Mouse (Mus musculus) ES-E14 (cell line): Measurements from ENCODE around the gene Dhx38. TPM values are rescaled to one million over a fixed set of nuclear protein-coding genes. Genes with fewer than 3 reads are reported as not detected.

ENCODE experiments used
- DNase-seq: peaks from one replicate; pipeline ENCODE4 v3.0.0-alpha.2; 2013; ENCODE audit warnings: low read depth, low spot score
- H3K27ac ChIP-seq: 2 replicates; pipeline ENCODE4 v1.5.1; 2012; ENCODE audit warnings: low read depth, mild to moderate bottlenecking, low read length, moderate library complexity, mixed read lengths; ENCODE audit not compliant: poor library complexity, insufficient read depth, severe bottlenecking
- H3K36me3 ChIP-seq: 2 replicates; pipeline ENCODE4 v1.6.1; 2012; ENCODE audit warnings: mild to moderate bottlenecking, low read length, moderate library complexity, mixed read lengths; ENCODE audit not compliant: control insufficient read depth, poor library complexity, insufficient read depth, severe bottlenecking
- H3K4me1 ChIP-seq, 2 experiments: fragments of 150-350 bp in 1 of 2; sonication (generic) in 1 of 2; 2 replicates each; pipeline ENCODE4 v1.6.1; 2012; ENCODE audit warnings: low read length in 2 of 2, mild to moderate bottlenecking in 1 of 2, mixed read lengths in 1 of 2; ENCODE audit not compliant: control insufficient read depth in 2 of 2, insufficient read depth in 2 of 2, poor library complexity in 1 of 2
- H3K4me3 ChIP-seq, 2 experiments: fragments of 150-350 bp in 1 of 2; sonication (generic) in 1 of 2; 2 replicates each; pipeline ENCODE4 v1.5.1; 2012; ENCODE audit warnings: low read length in 2 of 2, low read depth in 1 of 2, mild to moderate bottlenecking in 1 of 2, mixed read lengths in 1 of 2; ENCODE audit not compliant: insufficient read depth in 1 of 2, poor library complexity in 1 of 2, severe bottlenecking in 1 of 2
- H3K9ac ChIP-seq: 2 replicates; pipeline ENCODE4 v1.6.1; 2012; ENCODE audit warnings: low read depth, mild to moderate bottlenecking, low read length, mixed read lengths; ENCODE audit not compliant: poor library complexity, insufficient read depth, severe bottlenecking
- H3K9me3 ChIP-seq: fragments of 150-350 bp; sonication (generic); 2 replicates; pipeline ENCODE4 v1.6.1; 2012; ENCODE audit warnings: low read depth, mild to moderate bottlenecking, low read length; ENCODE audit not compliant: control insufficient read depth, insufficient read depth
- CHD2 ChIP-seq: IDR thresholded peaks from 2 replicates; pipeline ENCODE4 v1.6.1; 2014; ENCODE audit warnings: mild to moderate bottlenecking, low read depth, low read length, inconsistent platforms
- HCFC1 ChIP-seq: IDR thresholded peaks from 2 replicates; pipeline ENCODE4 v1.6.1; 2012; ENCODE audit warnings: low read length, inconsistent platforms, borderline replicate concordance; ENCODE audit not compliant: insufficient read depth
- MAFK ChIP-seq: IDR thresholded peaks from 2 replicates; pipeline ENCODE4 v1.6.1; 2014; ENCODE audit warnings: mild to moderate bottlenecking, low read depth, low read length, inconsistent platforms; ENCODE audit not compliant: insufficient read depth
- ZC3H11A ChIP-seq: IDR thresholded peaks from 2 replicates; pipeline ENCODE4 v1.6.1; 2012; ENCODE audit warnings: low read depth, mild to moderate bottlenecking, inconsistent platforms, low read length, borderline replicate concordance
- ZNF384 ChIP-seq: IDR thresholded peaks from 2 replicates; pipeline ENCODE4 v1.6.1; 2012; ENCODE audit warnings: low read depth, low read length, inconsistent platforms
- in situ Hi-C, 2 experiments: fragments of 600-800 bp; cut with MboI; formaldehyde crosslinking; loops; one replicate each; pipeline ENCODE4 v1.15.1; 2025; ENCODE audit warnings: low sequenced_read_pairs in 2 of 2, inconsistent platforms in 1 of 2; ENCODE audit not compliant: unreplicated experiment in 2 of 2
- total RNA-seq: library from RNA; depleted of rRNA; stranded (reverse); fragments of 300-350 nt; gene quantifications from 2 replicates; pipeline ENCODE4 v1.2.3, GENCODE M21; 2012

Dhx38 gene
- total RNA-seq, 1 experiment = 61.8 TPM

DNA sequence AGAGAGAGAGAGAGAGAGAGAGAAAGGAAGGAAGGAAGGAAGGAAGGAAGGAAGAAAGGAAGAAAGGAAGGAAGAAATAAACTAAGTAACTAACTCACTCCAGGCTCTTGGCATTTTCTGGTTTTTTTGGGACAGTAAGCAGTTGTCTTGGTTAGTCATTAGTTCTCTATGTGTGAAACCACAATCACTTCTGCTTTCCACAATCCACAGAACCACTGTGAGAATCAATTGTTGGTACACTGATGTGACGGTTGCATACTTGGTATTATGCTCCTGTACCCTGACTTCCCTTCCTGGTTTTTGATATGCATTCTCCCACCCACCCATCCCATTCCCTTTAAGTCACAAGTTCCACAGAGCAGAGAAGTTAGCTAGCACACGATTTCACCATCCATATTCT is 1.8 kb downstream of the Dhx38 start:
- in situ Hi-C loops = no loop called here
- no peaks in the 10 kb centered on the region for H3K9me3 ChIP-seq
- DNase-seq = no peak
- peaks cover 1 to 2% of the 10 kb centered on the region in 2 experiments; a peak in 2 of 4 replicates for H3K4me1 ChIP-seq
- no peak overlapping the region for H3K9ac ChIP-seq
- TF ChIP-seq HCFC1 (no peak), ZNF384 (no peak), ZC3H11A (no peak), CHD2 (no peak), MAFK (no peak)
- no peak overlapping the region for H3K4me3 ChIP-seq
- no peak overlapping the region for H3K27ac ChIP-seq
- peaks cover 34% of the 10 kb centered on the region for H3K36me3 ChIP-seq

DNA sequence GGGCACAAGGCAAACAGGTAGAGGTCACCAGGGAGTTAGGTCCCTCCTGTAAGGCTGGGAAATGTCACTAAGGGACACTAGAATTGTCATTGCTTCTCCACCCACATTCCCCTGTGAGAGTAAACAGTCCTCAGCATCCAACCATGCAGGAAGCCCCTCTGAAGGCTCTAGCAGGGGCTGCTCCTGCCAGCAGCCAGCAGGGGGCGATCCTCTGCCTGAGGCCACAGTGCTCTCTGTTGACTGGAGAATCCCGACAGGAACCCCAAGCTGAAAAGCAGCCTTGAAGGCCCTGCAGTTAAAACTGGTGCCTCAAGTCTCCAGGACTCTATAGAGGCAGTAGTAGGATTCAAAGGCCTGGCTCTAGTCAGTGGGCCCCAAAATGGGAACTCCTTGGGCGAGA is 14.0 kb downstream of the Dhx38 start:
- DNase-seq = peak; percentile 45
- no peaks in the 10 kb centered on the region for H3K4me1 ChIP-seq
- no peak for TF ChIP-seq CHD2
- TF ChIP-seq ZNF384 = no peak
- no peak for TF ChIP-seq HCFC1
- no peak for TF ChIP-seq MAFK
- no peak for TF ChIP-seq ZC3H11A
- no peaks in the 10 kb centered on the region for H3K9me3 ChIP-seq
- H3K27ac ChIP-seq = no peak overlapping the region
- in situ Hi-C loops = no loop called here
- H3K9ac ChIP-seq = no peak overlapping the region
- no peak overlapping the region for H3K4me3 ChIP-seq
- peaks cover 84% of the 10 kb centered on the region for H3K36me3 ChIP-seq

DNA sequence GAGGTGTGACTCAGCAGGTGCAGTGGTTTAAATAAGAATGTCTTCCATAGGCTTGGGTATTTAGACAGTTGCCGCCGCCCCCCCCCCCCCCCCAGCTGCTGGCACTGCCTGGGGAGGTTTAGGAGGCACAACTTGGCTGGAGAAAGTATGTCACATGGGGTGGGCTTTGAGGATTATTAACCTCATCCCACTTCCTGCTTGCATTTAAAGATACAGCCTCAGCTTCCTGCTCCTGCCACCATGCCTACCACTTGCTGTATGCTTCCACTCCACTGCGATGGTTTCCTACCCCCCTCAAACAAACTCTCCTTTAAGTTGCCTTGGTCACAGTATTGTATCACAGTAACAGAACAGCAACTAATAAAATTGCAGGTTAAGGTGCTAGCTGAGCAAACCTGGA is 21.6 kb downstream of the Dhx38 start:
- TF ChIP-seq CHD2 (no peak), MAFK (no peak), ZNF384 (no peak), ZC3H11A (no peak), HCFC1 (no peak)
- Histone ChIP-seq H3K4me1 (peaks cover 0 to 10% of the 10 kb centered on the region in 2 experiments; a peak in 1 of 4 replicates), H3K27ac (no peak overlapping the region), H3K9ac (no peak overlapping the region), H3K9me3 (no peaks in the 10 kb centered on the region), H3K4me3 (no peak overlapping the region), H3K36me3 (peaks cover 17% of the 10 kb centered on the region)
- DNase-seq = no peak
- in situ Hi-C loops = no loop called here

DNA sequence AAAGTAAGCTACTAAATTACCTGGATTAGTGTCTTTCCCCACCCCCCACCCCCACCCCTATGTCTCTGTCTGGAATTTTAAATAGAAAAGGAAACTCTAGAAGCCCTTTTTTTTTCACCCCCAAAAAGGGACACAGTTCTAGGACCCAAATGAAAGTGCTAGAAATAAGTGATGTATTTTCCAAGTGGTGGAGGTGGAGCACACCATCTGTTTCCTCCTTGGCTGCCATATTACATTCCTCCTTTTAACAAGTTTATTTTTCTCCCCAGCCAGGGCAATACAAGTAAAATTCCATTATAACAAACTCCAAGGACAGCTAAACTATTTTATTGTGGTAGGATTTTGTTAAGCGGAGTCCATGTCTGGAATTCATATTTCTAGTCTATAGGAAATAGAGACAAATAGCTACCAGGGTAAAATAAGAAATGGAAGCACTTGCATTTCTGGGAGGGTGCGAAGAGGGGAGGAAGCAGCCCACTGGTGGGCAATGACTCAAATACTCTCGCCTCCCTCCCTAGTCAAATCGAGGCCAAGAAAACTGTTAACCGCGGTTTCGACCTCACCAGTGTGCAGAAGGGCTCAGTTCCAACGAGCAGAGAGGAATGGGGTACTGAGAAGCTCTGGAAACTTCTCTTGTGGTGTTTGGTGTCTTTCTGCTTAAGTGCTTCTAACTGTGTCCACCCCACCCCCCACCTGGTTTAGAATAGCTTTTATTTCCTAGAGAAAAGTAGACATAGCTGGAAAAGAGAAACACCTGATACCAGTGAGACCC is 22.7 kb downstream of the Dhx38 start:
- TF ChIP-seq HCFC1 (no peak), MAFK (no peak), ZNF384 (no peak), CHD2 (no peak), ZC3H11A (no peak)
- no peak for DNase-seq
- Histone ChIP-seq H3K4me3 (no peak overlapping the region), H3K9me3 (no peaks in the 10 kb centered on the region), H3K27ac (no peak overlapping the region), H3K36me3 (peaks cover 6% of the 10 kb centered on the region), H3K9ac (no peak overlapping the region), H3K4me1 (peaks cover 0 to 10% of the 10 kb centered on the region in 2 experiments; a peak in 1 of 4 replicates)
- in situ Hi-C loops = no loop called here
